Mouse (Mus musculus) lung, postnatal 4 days (tissue): ENCODE data around the gene Nanog.
"Not testable (repeated sequence)": the region's sequence is repeated elsewhere in the genome, so short reads cannot be mapped to it uniquely, and the experiment has no call there.

Experiments
- DNase-seq, 2 experiments: peaks; one replicate each; pipeline ENCODE4 v3.0.0; 2021

Nanog gene

GRCm38 (mm10) chr6:122703251-122703650 is 4.0 kb upstream of the Nanog start:
- DNase-seq, result no peak

- no peak for DNase-seq
Measured at GRCm38 (mm10) chr6:122703706-122704105, 3.6 kb upstream of the Nanog start.

GRCm38 (mm10) chr6:122706337-122706840 is 900 bp upstream of the Nanog start:
- no peak for DNase-seq

- no peak for DNase-seq
Measured at GRCm38 (mm10) chr6:122708826-122709225, 1.5 kb downstream of the Nanog start.

- DNase-seq, result no peak
Measured at GRCm38 (mm10) chr6:122711455-122711854, 4.2 kb downstream of the Nanog start.

- DNase-seq, result not testable (repeated sequence)
Measured at GRCm38 (mm10) chr6:122713116-122713515, 5.8 kb downstream of the Nanog start.

GRCm38 (mm10) chr6:122714707-122715365 is 7.5 kb downstream of the Nanog start:
- no peak for DNase-seq

GRCm38 (mm10) chr6:122715886-122716285 is 8.6 kb downstream of the Nanog start:
- DNase-seq, result no peak

GRCm38 (mm10) chr6:122718224-122718623 is 10.9 kb downstream of the Nanog start:
- DNase-seq, result not testable (repeated sequence)

GRCm38 (mm10) chr6:122719942-122720341 is 12.7 kb downstream of the Nanog start:
- DNase-seq, result peak in 1 of 2 experiments; percentile 68

GRCm38 (mm10) chr6:122739952-122740351 is 32.7 kb downstream of the Nanog start:
- peak; percentile 47 to 71 for DNase-seq

GRCm38 (mm10) chr6:122741460-122742227 is 34.4 kb downstream of the Nanog start:
- no peak for DNase-seq

- DNase-seq, result peak in 1 of 2 experiments; percentile 34
Measured at GRCm38 (mm10) chr6:122742228-122742899, 35.1 kb downstream of the Nanog start.

GRCm38 (mm10) chr6:122743353-122743752 is 36.1 kb downstream of the Nanog start:
- DNase-seq, result no peak

- no peak for DNase-seq
Measured at GRCm38 (mm10) chr6:122744505-122745249, 37.4 kb downstream of the Nanog start.

GRCm38 (mm10) chr6:122750579-122750978 is 43.3 kb downstream of the Nanog start:
- DNase-seq, result no peak

GRCm38 (mm10) chr6:122755913-122756312 is 48.6 kb downstream of the Nanog start:
- no peak for DNase-seq

- DNase-seq, result no peak
Measured at GRCm38 (mm10) chr6:122758732-122759131, 51.4 kb downstream of the Nanog start.

GRCm38 (mm10) chr6:122761011-122761599 is 53.8 kb downstream of the Nanog start:
- peak; percentile 45 to 54 for DNase-seq

- DNase-seq, result no peak
Measured at GRCm38 (mm10) chr6:122761901-122762300, 54.6 kb downstream of the Nanog start.

GRCm38 (mm10) chr6:122762480-122762879 is 55.2 kb downstream of the Nanog start:
- no peak for DNase-seq
